Mouse (Mus musculus) heart, adult 2 months (tissue): Measurements from ENCODE around the gene Ankrd60.

Experiments used
- CTCF ChIP-seq: fragments of 200-600 bp; IDR thresholded peaks from 2 replicates; pipeline ENCODE4 v1.8.1; 2022; ENCODE audit warnings: antibody characterized with exemption, mild to moderate bottlenecking, moderate library complexity
- EP300 ChIP-seq: fragments of 200-500 bp; IDR thresholded peaks from 2 replicates; pipeline ENCODE4 v1.6.1; 2011; ENCODE audit warnings: low read depth, low read length, control low read depth; ENCODE audit not compliant: insufficient read depth
- POLR2A ChIP-seq: fragments of 200-500 bp; IDR thresholded peaks from 2 replicates; pipeline ENCODE4 v1.6.1; 2011; ENCODE audit warnings: mild to moderate bottlenecking, low read depth, low read length, control low read depth; ENCODE audit not compliant: insufficient read depth

GRCm38 (mm10) chr2:173585387-173586117 is 7.4 kb upstream of the Ankrd60 start:
- TF ChIP-seq CTCF (no peak), EP300 (no peak), POLR2A (no peak)
